Mouse (Mus musculus) adrenal gland, postnatal 10 days (tissue): ENCODE data around the gene Meltf. TPM values are rescaled to one million over a fixed set of nuclear protein-coding genes. Genes with fewer than 3 reads are reported as not detected.

Experiments used
- DNase-seq: peaks from one replicate; pipeline ENCODE4 v3.0.0; 2021; ENCODE audit warnings: mixed read lengths
- total RNA-seq, 2 experiments: library from RNA; stranded (reverse); gene quantifications; 2 replicates each; pipeline ENCODE4 v1.2.3; 2021

Gene Meltf
- total RNA-seq, 2 experiments from 2014 or later: 0.06 to 0.24 TPM

GRCm38 (mm10) chr16:31893396-31894141 is 15.0 kb downstream of the Meltf start:
- DNase-seq: no peak

- peak; percentile 47 for DNase-seq
Observed at GRCm38 (mm10) chr16:31896971-31897774, 18.6 kb downstream of the Meltf start.

- no peak for DNase-seq
Observed at GRCm38 (mm10) chr16:31898546-31899326, 20.1 kb downstream of the Meltf start.

- no peak for DNase-seq
Observed at GRCm38 (mm10) chr16:31901886-31902285, 23.3 kb downstream of the Meltf start.

- DNase-seq: no peak
Observed at GRCm38 (mm10) chr16:31903239-31903638, 24.6 kb downstream of the Meltf start.

- DNase-seq: no peak
Observed at GRCm38 (mm10) chr16:31905331-31905730, 26.7 kb downstream of the Meltf start.

GRCm38 (mm10) chr16:31905891-31906825 is 27.5 kb downstream of the Meltf start:
- DNase-seq: peak; percentile 32

- peak; percentile 57 for DNase-seq
Observed at GRCm38 (mm10) chr16:31906896-31907295, 28.3 kb downstream of the Meltf start.

- no peak for DNase-seq
Observed at GRCm38 (mm10) chr16:31908959-31909358, 30.3 kb downstream of the Meltf start.

- no peak for DNase-seq
Observed at GRCm38 (mm10) chr16:31910281-31910847, 31.8 kb downstream of the Meltf start.

GRCm38 (mm10) chr16:31917776-31918175 is 39.2 kb downstream of the Meltf start:
- DNase-seq: no peak

- peak; percentile 83 for DNase-seq
Observed at GRCm38 (mm10) chr16:31918248-31918724, 39.7 kb downstream of the Meltf start.

- no peak for DNase-seq
Observed at GRCm38 (mm10) chr16:31924368-31924767, 45.8 kb downstream of the Meltf start.

- no peak for DNase-seq
Observed at GRCm38 (mm10) chr16:31926091-31926490, 47.5 kb downstream of the Meltf start.

- no peak for DNase-seq
Observed at GRCm38 (mm10) chr16:31926547-31927182, 48.1 kb downstream of the Meltf start.

GRCm38 (mm10) chr16:31927412-31927811 is 48.8 kb downstream of the Meltf start:
- no peak for DNase-seq

- DNase-seq: no peak
Observed at GRCm38 (mm10) chr16:31931330-31931729, 52.7 kb downstream of the Meltf start.

- DNase-seq: no peak
Observed at GRCm38 (mm10) chr16:31932255-31932654, 53.6 kb downstream of the Meltf start.

- peak; percentile 89 for DNase-seq
Observed at GRCm38 (mm10) chr16:31932840-31933697, 54.5 kb downstream of the Meltf start.
